Mouse (Mus musculus) adrenal gland, adult 18-20 months (tissue): ENCODE results near the gene Mllt11. TPM values are rescaled to one million over a fixed set of nuclear protein-coding genes. Genes with fewer than 3 reads are reported as not detected.

Source experiments
- DNase-seq, 2 experiments: peaks; one replicate each; pipeline ENCODE4 v3.0.0; 2021 to 2022; ENCODE audit warnings: low spot score in 2 of 2
- total RNA-seq, 2 experiments: library from RNA; stranded (reverse); gene quantifications; 1 replicate in 1 of 2; 2 replicates in 1 of 2; pipeline ENCODE4 v1.2.3; 2021

Mllt11 gene
- total RNA-seq, 2 experiments from 2014 or later, result 5.9 to 6.2 TPM

GRCm38 (mm10) chr3:95246465-95247231 is 14.7 kb upstream of the Mllt11 start:
- DNase-seq, result peak in 1 of 2 experiments; percentile 33

- DNase-seq, result no peak
Measured at GRCm38 (mm10) chr3:95243086-95243485, 11.1 kb upstream of the Mllt11 start.

GRCm38 (mm10) chr3:95241498-95241897 is 9.5 kb upstream of the Mllt11 start, which contains the start of gene Gm128:
Gene Gm128 (minus strand): TSS chr3:95241598.
- no peak for DNase-seq

GRCm38 (mm10) chr3:95240900-95241299 is 8.9 kb upstream of the Mllt11 start:
- DNase-seq, result no peak

- no peak for DNase-seq
Measured at GRCm38 (mm10) chr3:95239971-95240370, 8.0 kb upstream of the Mllt11 start.

DNA sequence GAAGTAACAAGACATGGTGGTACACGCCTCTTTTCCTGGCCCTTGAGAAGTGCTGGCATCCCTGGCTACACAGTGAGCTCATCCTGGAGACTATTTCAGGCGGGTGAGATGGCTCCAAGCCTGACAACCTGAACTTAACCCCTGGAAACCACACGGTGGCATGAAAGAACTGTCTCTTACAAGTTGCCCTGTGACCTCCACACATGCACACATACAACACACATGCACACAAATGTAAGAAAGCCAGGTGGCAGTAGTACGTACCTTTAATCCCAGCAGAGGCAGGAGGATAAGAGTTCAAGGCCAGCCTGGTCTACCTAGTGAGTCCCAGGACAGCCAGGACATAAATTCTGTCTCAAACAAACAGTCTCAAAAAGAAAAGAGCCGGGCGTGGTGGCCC is 7.1 kb upstream of the Mllt11 start:
- DNase-seq, result no peak

- DNase-seq, result no peak
Measured at GRCm38 (mm10) chr3:95237541-95238099, 5.6 kb upstream of the Mllt11 start.

- no peak for DNase-seq
Measured at GRCm38 (mm10) chr3:95235386-95236301, 3.7 kb upstream of the Mllt11 start.

DNA sequence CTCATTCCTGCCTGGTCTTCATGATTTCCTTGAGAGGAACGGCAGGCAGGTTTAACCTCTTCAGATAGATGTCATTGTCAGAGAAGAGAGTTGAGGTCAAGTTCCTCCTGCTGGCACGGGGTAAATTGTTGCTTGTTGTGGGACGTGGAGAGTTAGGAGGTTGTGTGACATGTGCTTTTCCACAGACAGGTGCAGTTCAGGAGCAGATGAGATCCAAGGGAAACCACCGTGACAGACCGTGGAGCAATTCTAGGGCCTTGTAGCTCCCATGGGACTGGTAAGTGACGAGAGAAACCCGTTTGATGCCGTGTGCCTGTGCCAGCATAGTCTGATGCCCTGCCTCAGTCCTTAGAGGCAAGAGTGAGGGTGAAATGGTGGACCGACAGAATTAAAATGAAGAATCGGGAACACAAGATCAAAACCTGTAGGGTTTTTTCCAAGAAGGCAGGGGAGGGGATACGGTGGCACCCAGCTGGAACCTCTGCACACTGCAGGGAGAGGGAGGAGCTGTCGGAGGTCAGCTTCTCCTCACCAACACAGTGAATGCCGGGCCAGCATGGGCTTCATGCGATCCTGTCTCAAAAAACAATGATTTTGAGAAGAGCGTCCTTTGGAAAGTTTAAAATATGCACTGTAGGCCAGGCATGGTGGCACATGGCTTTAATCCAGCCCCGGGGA is 1.5 kb upstream of the Mllt11 start:
- DNase-seq, result no peak

DNA sequence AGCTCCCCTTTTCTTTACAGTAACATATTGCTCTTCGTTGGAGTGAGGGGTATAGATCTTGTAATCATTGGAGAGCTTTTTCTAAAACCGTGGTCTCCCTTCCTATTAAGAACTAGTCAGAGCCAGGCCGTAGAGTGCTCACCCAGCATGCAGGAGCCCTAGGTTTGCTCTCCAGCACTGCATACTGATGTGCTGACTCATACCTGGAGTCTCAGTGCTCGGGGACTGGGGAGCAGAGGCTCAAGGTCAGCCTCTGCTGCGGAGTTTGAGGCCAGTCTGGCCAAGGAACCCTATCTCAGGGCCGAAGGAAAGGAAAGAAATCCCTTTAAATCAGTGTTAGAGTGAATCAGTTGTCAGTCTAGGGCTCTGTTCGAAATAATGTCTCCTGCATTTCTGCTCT is 800 bp upstream of the Mllt11 start:
- DNase-seq, result peak; percentile 40 to 54

GRCm38 (mm10) chr3:95230495-95231297 is 1.3 kb downstream of the Mllt11 start:
- DNase-seq, result no peak

DNA sequence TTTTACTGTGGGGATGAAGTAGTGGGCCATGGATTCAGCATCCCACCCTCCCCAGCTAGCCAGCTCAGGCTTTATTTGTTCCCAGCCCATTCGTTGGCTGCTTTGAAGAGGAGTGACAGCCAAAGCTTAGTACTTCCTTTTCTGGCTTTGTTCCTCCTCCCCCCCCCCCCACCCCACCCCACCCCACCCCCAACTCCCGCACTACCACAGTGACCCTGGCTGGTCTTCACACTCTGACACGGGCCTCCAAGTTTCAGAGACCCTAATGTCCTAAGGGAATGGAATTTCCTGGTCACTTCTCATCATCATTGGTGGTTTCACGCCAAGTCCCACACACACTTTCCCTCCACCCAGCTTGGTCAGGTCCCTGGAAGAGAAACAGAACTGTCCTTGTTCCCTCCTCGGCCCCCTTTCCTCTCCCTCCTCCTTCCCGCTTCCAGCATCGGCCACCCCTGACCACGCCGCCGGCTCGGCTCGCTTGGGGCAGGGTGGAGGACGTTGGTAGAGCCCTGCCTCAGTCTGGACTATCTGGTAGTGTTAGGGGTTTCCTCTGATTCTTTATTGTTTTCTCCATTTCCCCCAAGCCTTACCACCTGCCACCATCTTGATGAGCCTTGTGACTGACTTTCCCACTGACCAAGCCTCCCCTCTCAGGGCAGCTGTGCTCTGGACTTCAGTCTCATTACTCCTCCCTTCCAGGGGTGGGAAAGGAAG is 2.0 kb downstream of the Mllt11 start:
- peak; percentile 38 to 47 for DNase-seq

DNA sequence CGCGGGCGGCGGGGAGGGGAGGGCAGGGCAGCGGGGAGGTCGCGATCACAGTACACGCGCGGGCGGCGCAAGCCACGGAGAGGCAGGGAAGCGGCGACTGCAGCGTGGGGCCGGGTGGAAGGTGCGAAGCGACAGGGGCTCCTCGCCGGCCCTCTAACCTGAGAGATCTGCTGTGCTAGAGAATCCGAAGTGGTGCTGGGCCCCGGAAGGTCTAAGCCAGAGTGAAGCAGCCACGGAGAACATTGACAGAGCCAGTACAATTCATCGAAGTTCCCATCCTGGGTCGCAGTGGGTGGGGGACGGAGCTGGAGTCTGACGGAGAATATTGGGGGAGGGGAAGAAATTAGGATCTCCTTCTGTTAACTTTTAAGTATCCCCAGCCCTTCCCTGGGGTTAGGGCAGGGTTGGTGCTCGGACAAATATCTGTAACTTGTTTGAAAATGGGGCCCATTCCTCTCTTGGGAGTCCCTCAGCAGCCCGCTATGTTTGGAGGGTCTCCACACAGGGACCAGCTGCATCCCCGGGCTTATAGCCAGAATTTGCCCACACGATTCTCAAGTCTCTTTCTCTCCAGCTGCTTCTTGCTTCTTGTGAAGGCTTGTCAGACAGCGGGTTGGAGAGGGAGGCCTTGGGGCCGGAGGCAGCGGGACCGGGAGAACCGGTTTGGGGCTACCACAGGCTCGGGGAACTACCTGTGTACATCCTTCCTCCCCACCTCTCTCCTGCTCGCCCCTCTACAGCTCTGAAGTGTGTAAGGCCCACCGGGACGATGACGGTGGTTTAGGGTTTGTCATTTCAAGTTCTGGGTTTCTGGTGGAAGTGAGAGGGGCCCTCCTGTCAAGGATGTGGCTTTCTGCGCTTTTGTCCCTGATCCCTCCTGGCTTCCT is 2.8 kb downstream of the Mllt11 start:
- DNase-seq, result peak; percentile 36 to 38

GRCm38 (mm10) chr3:95228148-95228893 is 3.6 kb downstream of the Mllt11 start, which contains the start of gene Cdc42se1:
Gene Cdc42se1 (plus strand): TSS chr3:95228732.
- DNase-seq, result peak; percentile 88 to 89

GRCm38 (mm10) chr3:95227214-95227613 is 4.8 kb downstream of the Mllt11 start:
- no peak for DNase-seq

GRCm38 (mm10) chr3:95224295-95224694 is 7.7 kb downstream of the Mllt11 start:
- DNase-seq, result no peak

GRCm38 (mm10) chr3:95223041-95223440 is 8.9 kb downstream of the Mllt11 start:
- no peak for DNase-seq
